Mouse (Mus musculus) thymus, adult 2 months (tissue): ENCODE results near the gene Lamtor4. TPM values are rescaled to one million over a fixed set of nuclear protein-coding genes. Genes with fewer than 3 reads are reported as not detected.

Source experiments
- DNase-seq: peaks from one replicate; pipeline ENCODE4 v3.0.0; 2021
- H3K27ac ChIP-seq: fragments of 200-500 bp; 2 replicates; pipeline ENCODE4 v1.5.1; 2012; ENCODE audit warnings: low read length, control low read depth; ENCODE audit not compliant: control insufficient read depth, insufficient read depth
- H3K27me3 ChIP-seq: fragments of 200-500 bp; 2 replicates; pipeline ENCODE4 v1.6.1; 2012; ENCODE audit warnings: mild to moderate bottlenecking, low read length, moderate library complexity, mixed read lengths; ENCODE audit not compliant: control insufficient read depth, insufficient read depth
- H3K36me3 ChIP-seq: fragments of 200-500 bp; 2 replicates; pipeline ENCODE4 v1.6.1; 2012; ENCODE audit warnings: mild to moderate bottlenecking, low read length, moderate library complexity; ENCODE audit not compliant: control insufficient read depth, insufficient read depth
- H3K4me1 ChIP-seq: fragments of 200-500 bp; replicated peaks from 2 replicates; pipeline ENCODE4 v1.6.1; 2012; ENCODE audit warnings: low read length; ENCODE audit not compliant: control insufficient read depth, insufficient read depth
- H3K4me3 ChIP-seq: fragments of 200-500 bp; 2 replicates; pipeline ENCODE4 v1.5.1; 2012; ENCODE audit warnings: mild to moderate bottlenecking, low read length, control low read depth, moderate library complexity; ENCODE audit not compliant: control insufficient read depth, insufficient read depth
- CTCF ChIP-seq: fragments of 200-500 bp; IDR thresholded peaks from 2 replicates; pipeline ENCODE4 v1.5.1; 2012; ENCODE audit warnings: mild to moderate bottlenecking, control low read depth, low read length, moderate library complexity, borderline replicate concordance; ENCODE audit not compliant: control insufficient read depth, poor library complexity, insufficient read depth; ENCODE audit errors: extremely low read depth
- POLR2A ChIP-seq: fragments of 200-500 bp; IDR thresholded peaks from 2 replicates; pipeline ENCODE4 v1.6.1; 2012; ENCODE audit warnings: mild to moderate bottlenecking, low read length, control low read depth, moderate library complexity; ENCODE audit not compliant: control insufficient read depth, poor library complexity, insufficient read depth; ENCODE audit errors: extremely low read depth
- WGBS: fragments of 180-500 bp; shearing (Covaris S2); methylation state at CpG from one replicate; pipeline ENCODE4 v1.1.7; 2018; 5-methylcytosine and 5-hydroxymethylcytosine counted together
- polyA plus RNA-seq: library from polyadenylated mRNA; depleted of rRNA; stranded (reverse); fragments of >200 nt; gene quantifications from 2 replicates; pipeline ENCODE4 v1.2.3, GENCODE M21; 2012

Gene Lamtor4
- polyA plus RNA-seq, 1 experiment, result 162 TPM

- 0 out of 2 replicates have a peak within 1 kb of the TSS, but pooled peaks have one; percentile 8 for H3K27ac ChIP-seq
- H3K4me3 ChIP-seq, result peak within 1 kb of the TSS; percentile 92
- H3K27me3 ChIP-seq, result no peaks in the 10 kb centered on the region
- H3K36me3 ChIP-seq, result peaks cover 8% of the 10 kb centered on the region; the same call in 1 of the 2 replicates
- H3K4me1 ChIP-seq, result peaks cover 17% of the 10 kb centered on the region
- TF ChIP-seq POLR2A, result peak; percentile 93
- peak; percentile 45; the same call in 1 of the 2 replicates for TF ChIP-seq CTCF
- WGBS, result under 1% methylated on average over 70 of the region's 71 CpGs
- peak; percentile 90 for DNase-seq
Observed at GRCm38 (mm10) chr5:138263260-138264206, 8.3 kb downstream of the Lamtor4 start, which contains the start of gene BC037034. TSS of gene BC037034 (minus strand) at chr5:138264033.

- peaks cover 17% of the 10 kb centered on the region for H3K4me1 ChIP-seq
- WGBS, result 6% methylated on average over 6 of the region's 6 CpGs
- H3K4me3 ChIP-seq, result peak overlapping the region; percentile 92
- DNase-seq, result no peak
- H3K27me3 ChIP-seq, result no peaks in the 10 kb centered on the region
- H3K36me3 ChIP-seq, result peaks cover 8% of the 10 kb centered on the region; the same call in 1 of the 2 replicates
- TF ChIP-seq POLR2A, result no peak
- TF ChIP-seq CTCF, result no peak
- H3K27ac ChIP-seq, result 0 out of 2 replicates have a peak overlapping the region, but pooled peaks have one; percentile 8
Observed at GRCm38 (mm10) chr5:138264207-138264578, 8.9 kb downstream of the Lamtor4 start.

GRCm38 (mm10) chr5:138265712-138266111 lies 10.4 kb downstream of the Lamtor4 start:
- H3K4me3 ChIP-seq, result no peak overlapping the region
- H3K36me3 ChIP-seq, result peaks cover 3% of the 10 kb centered on the region; the same call in 1 of the 2 replicates
- H3K4me1 ChIP-seq, result peaks cover 17% of the 10 kb centered on the region
- WGBS, result 96% methylated on average over 4 of the region's 4 CpGs
- no peak overlapping the region for H3K27ac ChIP-seq
- H3K27me3 ChIP-seq, result no peaks in the 10 kb centered on the region
- TF ChIP-seq POLR2A, result no peak
- TF ChIP-seq CTCF, result no peak
- no peak for DNase-seq

- no peaks in the 10 kb centered on the region for H3K27me3 ChIP-seq
- no peak for DNase-seq
- H3K4me1 ChIP-seq, result peaks cover 14% of the 10 kb centered on the region
- no peak for TF ChIP-seq POLR2A
- no peak for TF ChIP-seq CTCF
- H3K27ac ChIP-seq, result no peak overlapping the region
- H3K36me3 ChIP-seq, result no peaks in the 10 kb centered on the region
- H3K4me3 ChIP-seq, result no peak overlapping the region
- 98% methylated on average over 3 of the region's 3 CpGs for WGBS
Observed at GRCm38 (mm10) chr5:138267114-138267513, 11.8 kb downstream of the Lamtor4 start.

GRCm38 (mm10) chr5:138268980-138269379 lies 13.7 kb downstream of the Lamtor4 start:
- 93% methylated on average over 4 of the region's 4 CpGs for WGBS
- TF ChIP-seq POLR2A, result no peak
- TF ChIP-seq CTCF, result no peak
- no peak overlapping the region for H3K27ac ChIP-seq

GRCm38 (mm10) chr5:138271232-138271631 lies 15.9 kb downstream of the Lamtor4 start:
- Histone ChIP-seq H3K27ac (no peak overlapping the region), H3K4me3 (no peak overlapping the region), H3K36me3 (no peaks in the 10 kb centered on the region), H3K27me3 (no peaks in the 10 kb centered on the region), H3K4me1 (no peaks in the 10 kb centered on the region)
- 62% methylated on average over 3 of the region's 3 CpGs for WGBS
- TF ChIP-seq POLR2A (no peak), CTCF (no peak)
- no peak for DNase-seq

More at GRCm38 (mm10) chr5:138268980-138269379, 13.7 kb downstream of the Lamtor4 start:
- H3K27me3 ChIP-seq, result no peaks in the 10 kb centered on the region
- peaks cover 2% of the 10 kb centered on the region for H3K4me1 ChIP-seq
- no peaks in the 10 kb centered on the region for H3K36me3 ChIP-seq
- DNase-seq, result no peak
- H3K4me3 ChIP-seq, result no peak overlapping the region
